Mouse (Mus musculus) hindbrain, embryonic 10.5 days (tissue): ENCODE measurements at regions not wholly inside any gene's neighbourhood (a gene's known extent, or its start where the extent isn't known, plus 50 kb on each side); places are given as distances from the start of the nearest gene placed in this dataset.

Experiments used
- DNase-seq: peaks from one replicate; pipeline ENCODE4 v3.0.0-alpha.2; 2017; ENCODE audit warnings: low spot score
- H3K27ac ChIP-seq: fragments of 300-500 bp; sonication (generic); 2 replicates; pipeline ENCODE4 v1.5.1; 2016; ENCODE audit warnings: mild to moderate bottlenecking, moderate library complexity
- H3K27me3 ChIP-seq: fragments of 300-500 bp; sonication (generic); 2 replicates; pipeline ENCODE4 v1.6.1; 2016; ENCODE audit warnings: mild to moderate bottlenecking; ENCODE audit not compliant: poor library complexity, insufficient read depth, severe bottlenecking
- H3K36me3 ChIP-seq: fragments of 300-500 bp; sonication (generic); 2 replicates; pipeline ENCODE4 v1.6.1; 2016; ENCODE audit warnings: mild to moderate bottlenecking, moderate library complexity
- H3K4me1 ChIP-seq: fragments of 300-500 bp; sonication (generic); replicated peaks from 2 replicates; pipeline ENCODE4 v1.6.1; 2016; ENCODE audit warnings: mild to moderate bottlenecking
- H3K4me3 ChIP-seq: fragments of 300-500 bp; sonication (generic); 2 replicates; pipeline ENCODE4 v1.5.1; 2016; ENCODE audit warnings: mild to moderate bottlenecking, moderate library complexity
- H3K9me3 ChIP-seq: fragments of 300-500 bp; sonication (generic); 2 replicates; pipeline ENCODE4 v1.6.1; 2016; ENCODE audit warnings: mild to moderate bottlenecking, moderate library complexity
- WGBS: fragments of 180-500 bp; shearing (Covaris S2); methylation state at CpG from one replicate; pipeline ENCODE4 v1.1.7; 2016; 5-methylcytosine and 5-hydroxymethylcytosine counted together

DNA sequence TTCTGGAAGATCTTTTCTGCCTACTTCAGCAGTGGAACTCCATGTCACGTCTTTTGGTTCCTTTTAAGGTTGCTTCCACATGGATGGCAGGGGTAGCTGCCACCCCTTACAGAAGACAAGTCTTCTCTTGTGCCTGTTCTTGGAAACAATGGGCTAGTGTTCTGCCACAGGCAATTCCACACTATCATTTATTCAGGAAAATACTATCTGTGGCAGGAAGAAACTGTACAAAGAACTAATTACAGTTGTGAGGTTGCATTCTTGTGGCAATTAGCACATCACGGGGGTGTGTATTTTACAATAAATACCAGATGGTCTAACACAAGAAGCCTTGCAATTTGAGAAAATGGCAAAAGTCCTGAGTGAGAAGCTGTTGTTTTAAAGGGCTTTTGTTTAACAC is 489.8 kb downstream of the Ccdc50 start:
- Histone ChIP-seq H3K36me3 (no peaks in the 10 kb centered on the region), H3K27ac (no peak overlapping the region), H3K4me1 (peaks cover 13% of the 10 kb centered on the region; the same call in 1 of the 2 replicates), H3K9me3 (no peaks in the 10 kb centered on the region), H3K27me3 (no peaks in the 10 kb centered on the region), H3K4me3 (no peak overlapping the region)
- 54% methylated on average over 2 of the region's 2 CpGs for WGBS
- no peak for DNase-seq

DNA sequence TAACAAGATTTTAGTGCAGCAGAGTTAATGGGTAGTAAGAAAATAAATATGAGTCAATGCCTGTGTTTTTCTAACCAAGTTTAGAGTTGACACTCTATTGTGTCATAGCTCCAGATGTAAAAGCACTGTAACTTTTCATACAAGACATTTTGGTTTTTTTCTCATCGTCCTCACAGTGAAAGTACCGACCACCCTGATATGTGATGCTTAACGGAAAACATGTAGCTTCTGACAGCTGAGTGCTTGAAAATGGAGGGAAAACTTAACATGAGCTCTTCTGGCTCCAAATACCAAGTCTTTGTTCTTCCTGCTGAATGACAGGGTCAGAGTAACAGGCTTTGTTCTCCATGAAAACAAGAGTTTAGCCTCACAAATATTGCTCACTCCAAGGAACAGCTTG is 490.3 kb downstream of the Ccdc50 start:
- 0 out of 2 replicates have a peak, but pooled peaks cover 13% of the 10 kb centered on the region for H3K4me1 ChIP-seq
- peak overlapping the region; percentile 66; the same call in 1 of the 2 replicates for H3K27ac ChIP-seq
- H3K9me3 ChIP-seq: no peaks in the 10 kb centered on the region
- no peaks in the 10 kb centered on the region for H3K27me3 ChIP-seq
- no peak overlapping the region for H3K4me3 ChIP-seq
- WGBS: 47% methylated on average over 3 of the region's 3 CpGs
- no peak for DNase-seq
- no peaks in the 10 kb centered on the region for H3K36me3 ChIP-seq

DNA sequence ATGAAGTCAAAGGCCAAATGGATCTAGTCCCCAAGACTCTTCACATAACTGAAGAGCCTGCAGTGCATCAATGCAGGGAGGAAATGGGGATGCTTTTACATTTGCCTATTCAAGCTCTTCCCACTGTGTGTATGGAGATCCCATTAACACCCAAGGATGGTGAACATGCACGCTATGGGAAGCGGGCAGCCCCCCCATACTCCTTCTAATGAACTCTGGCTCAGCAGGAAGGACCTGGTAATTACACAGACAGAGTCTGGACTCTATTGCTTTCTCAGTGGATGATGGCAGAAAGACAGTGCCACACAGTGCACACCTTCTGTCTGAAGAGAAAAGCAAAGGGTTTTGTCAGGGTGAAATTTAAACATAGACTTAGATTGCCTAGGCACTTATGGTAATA is 495.7 kb downstream of the Ccdc50 start:
- Histone ChIP-seq H3K36me3 (no peaks in the 10 kb centered on the region), H3K27ac (no peak overlapping the region), H3K4me3 (no peak overlapping the region), H3K9me3 (no peaks in the 10 kb centered on the region), H3K27me3 (no peaks in the 10 kb centered on the region), H3K4me1 (0 out of 2 replicates have a peak, but pooled peaks cover 4% of the 10 kb centered on the region)
- 32% methylated on average over 2 of the region's 2 CpGs for WGBS
- no peak for DNase-seq

DNA sequence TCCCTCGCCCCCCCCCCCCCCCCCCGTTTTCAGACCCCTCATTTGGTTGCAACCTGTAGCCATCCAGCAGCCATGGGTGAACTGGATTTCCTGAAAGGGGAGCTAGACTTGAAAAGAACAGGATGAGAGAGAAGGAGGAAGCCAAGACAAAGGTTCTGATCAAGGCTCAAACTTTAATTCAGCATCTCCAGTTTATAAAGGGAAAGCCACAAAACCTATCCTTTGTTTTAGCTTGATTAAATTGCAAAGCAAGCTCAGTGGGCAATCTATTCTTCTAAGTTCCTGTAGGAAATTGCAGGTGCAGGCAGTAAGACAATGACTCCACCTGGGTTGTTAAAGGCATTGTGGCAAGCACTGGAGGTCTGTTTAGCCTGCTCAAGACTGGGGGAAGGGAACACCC is 517.4 kb downstream of the Ccdc50 start:
- no peaks in the 10 kb centered on the region for H3K9me3 ChIP-seq
- no peaks in the 10 kb centered on the region for H3K27me3 ChIP-seq
- no peaks in the 10 kb centered on the region for H3K4me1 ChIP-seq
- H3K4me3 ChIP-seq: no peak overlapping the region
- WGBS: 10% methylated on average over 2 of the region's 2 CpGs
- no peaks in the 10 kb centered on the region for H3K36me3 ChIP-seq
- DNase-seq: no peak
- H3K27ac ChIP-seq: no peak overlapping the region

DNA sequence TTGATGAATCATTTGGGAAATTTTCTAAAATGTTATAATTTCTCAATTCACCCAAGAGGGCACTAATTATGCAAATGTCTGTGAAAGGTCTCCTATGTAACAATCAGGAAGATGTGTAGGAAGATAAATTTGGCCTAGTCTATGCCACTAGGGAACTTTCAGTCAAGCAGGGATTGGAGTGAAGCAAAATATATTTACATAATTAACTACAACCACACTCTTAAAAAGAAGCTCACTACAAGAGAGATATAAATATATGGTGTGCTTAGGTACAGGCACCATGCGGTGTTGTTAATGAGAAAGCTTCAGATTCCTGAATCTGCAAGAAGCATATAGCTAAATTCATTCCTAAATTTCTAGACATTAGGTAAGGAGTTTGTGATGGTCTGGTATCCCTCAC is 526.8 kb downstream of the Ccdc50 start:
- DNase-seq: no peak
- H3K4me1 ChIP-seq: no peaks in the 10 kb centered on the region
- H3K9me3 ChIP-seq: no peaks in the 10 kb centered on the region
- no peaks in the 10 kb centered on the region for H3K27me3 ChIP-seq
- no peak overlapping the region for H3K27ac ChIP-seq
- WGBS: 98% methylated on average over 1 of the region's 1 CpGs
- H3K4me3 ChIP-seq: no peak overlapping the region
- H3K36me3 ChIP-seq: no peaks in the 10 kb centered on the region

GRCm38 (mm10) chr16:27925528-27926360 is 537.1 kb downstream of the Ccdc50 start:
- no peaks in the 10 kb centered on the region for H3K27me3 ChIP-seq
- no peak overlapping the region for H3K27ac ChIP-seq
- no peaks in the 10 kb centered on the region for H3K4me1 ChIP-seq
- no peak for DNase-seq
- 77% methylated on average over 7 of the region's 7 CpGs for WGBS
- no peaks in the 10 kb centered on the region for H3K36me3 ChIP-seq
- H3K9me3 ChIP-seq: no peaks in the 10 kb centered on the region
- no peak overlapping the region for H3K4me3 ChIP-seq

GRCm38 (mm10) chr16:27926361-27926651 is 537.6 kb downstream of the Ccdc50 start:
- Histone ChIP-seq H3K27ac (no peak overlapping the region), H3K27me3 (no peaks in the 10 kb centered on the region), H3K9me3 (no peaks in the 10 kb centered on the region), H3K36me3 (no peaks in the 10 kb centered on the region), H3K4me3 (no peak overlapping the region), H3K4me1 (no peaks in the 10 kb centered on the region)
- DNase-seq: no peak
- 67% methylated on average over 1 of the region's 1 CpGs for WGBS

DNA sequence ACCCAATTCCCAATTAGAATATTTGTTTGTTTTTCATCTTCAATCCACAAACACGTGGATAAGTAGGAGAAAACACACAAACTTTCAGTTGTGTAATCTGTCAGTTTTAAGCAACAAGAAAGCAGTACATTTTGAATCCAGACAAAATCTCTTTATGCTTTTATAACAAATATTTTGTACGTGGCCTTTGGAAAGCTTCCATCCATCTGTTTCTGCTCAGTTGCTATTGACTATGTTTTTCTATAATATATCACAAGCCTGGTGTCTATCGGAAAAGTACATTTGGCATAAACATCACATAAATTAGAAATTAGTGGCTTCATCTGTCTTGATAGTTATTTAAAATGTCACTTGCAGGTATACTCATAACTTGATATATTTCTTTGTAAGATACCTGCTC is 560.6 kb downstream of the Ccdc50 start:
- Histone ChIP-seq H3K4me3 (no peak overlapping the region), H3K27ac (no peak overlapping the region), H3K4me1 (no peaks in the 10 kb centered on the region), H3K9me3 (no peaks in the 10 kb centered on the region), H3K36me3 (no peaks in the 10 kb centered on the region), H3K27me3 (no peaks in the 10 kb centered on the region)
- DNase-seq: no peak
- WGBS: 85% methylated on average over 3 of the region's 3 CpGs

GRCm38 (mm10) chr16:27949811-27950210 is 561.1 kb downstream of the Ccdc50 start:
- 31% methylated on average over 3 of the region's 3 CpGs for WGBS
- Histone ChIP-seq H3K27ac (no peak overlapping the region), H3K36me3 (no peaks in the 10 kb centered on the region), H3K27me3 (no peaks in the 10 kb centered on the region), H3K4me3 (no peak overlapping the region), H3K9me3 (no peaks in the 10 kb centered on the region), H3K4me1 (no peaks in the 10 kb centered on the region)
- no peak for DNase-seq

GRCm38 (mm10) chr16:27962811-27963210 is 574.1 kb downstream of the Ccdc50 start:
- Histone ChIP-seq H3K4me3 (no peak overlapping the region), H3K9me3 (no peaks in the 10 kb centered on the region), H3K27me3 (no peaks in the 10 kb centered on the region), H3K27ac (no peak overlapping the region), H3K36me3 (no peaks in the 10 kb centered on the region), H3K4me1 (no peaks in the 10 kb centered on the region)
- 92% methylated on average over 2 of the region's 2 CpGs for WGBS
- DNase-seq: no peak

DNA sequence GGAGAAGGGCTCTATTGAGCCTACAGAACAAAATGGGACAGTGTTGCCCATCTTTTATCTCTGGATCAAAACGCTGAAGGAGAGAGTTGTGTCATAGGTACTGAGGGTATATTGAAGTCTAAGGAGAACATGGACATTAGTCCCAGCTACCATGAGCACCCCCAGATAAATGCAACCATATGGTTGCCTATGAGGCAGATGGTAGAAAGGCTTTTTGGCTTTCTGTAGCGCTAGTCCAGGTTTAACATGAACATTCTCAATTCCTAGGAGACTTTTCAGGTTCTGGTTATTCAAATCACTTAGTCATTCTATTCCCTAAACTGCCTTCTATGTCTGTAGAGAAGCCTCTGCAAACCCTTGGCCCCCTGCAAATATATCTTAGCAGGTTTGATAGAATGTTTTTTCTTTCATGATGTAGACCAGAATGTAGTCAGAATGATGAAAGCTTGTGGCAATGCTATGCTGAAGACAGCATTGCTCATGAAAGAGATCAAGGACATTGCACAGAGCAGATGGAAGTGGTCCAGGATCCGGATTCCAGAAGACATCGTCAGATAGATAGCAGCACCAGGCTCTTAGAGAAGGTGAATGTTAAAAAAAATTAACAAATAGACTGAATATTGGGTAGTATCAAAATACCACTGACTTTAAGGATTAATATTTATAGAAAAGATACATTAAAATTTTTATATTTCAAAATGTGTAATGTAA is 590.2 kb downstream of the Ccdc50 start:
- 89% methylated on average over 4 of the region's 4 CpGs for WGBS
- H3K9me3 ChIP-seq: no peaks in the 10 kb centered on the region

DNA sequence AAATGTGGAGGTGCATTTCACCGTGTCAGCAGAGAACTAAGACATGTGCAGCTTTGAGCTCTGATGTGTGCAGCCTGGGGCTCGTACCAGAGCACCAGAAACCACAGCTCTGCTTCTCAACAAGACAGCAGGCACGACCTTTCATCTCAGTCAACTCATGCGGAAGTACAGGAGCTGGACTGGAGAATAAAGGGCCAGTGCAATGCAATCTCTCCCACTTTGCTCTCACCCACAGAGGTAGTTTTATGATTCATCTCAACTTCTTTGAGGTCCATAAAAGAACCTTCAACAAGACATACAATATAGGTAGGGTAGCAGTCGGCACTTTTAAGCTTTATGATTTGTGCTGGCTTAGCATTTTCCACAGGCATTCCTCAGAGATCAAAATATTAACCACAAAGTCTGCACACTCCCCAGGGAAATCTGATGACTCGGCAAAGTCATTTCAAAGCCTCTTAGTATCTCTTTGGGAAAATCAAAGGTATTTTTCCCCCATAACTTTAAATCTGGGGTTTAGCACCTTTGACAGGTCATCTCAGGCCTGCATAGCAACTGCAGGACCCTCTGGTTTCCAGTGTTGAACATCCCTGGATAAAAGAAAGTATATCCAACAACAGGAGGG is 626.7 kb downstream of the Ccdc50 start:
- H3K27ac ChIP-seq: no peak overlapping the region
- 56% methylated on average over 6 of the region's 6 CpGs for WGBS
- H3K4me3 ChIP-seq: no peak overlapping the region
- no peaks in the 10 kb centered on the region for H3K27me3 ChIP-seq
- DNase-seq: no peak
- no peaks in the 10 kb centered on the region for H3K9me3 ChIP-seq
- no peaks in the 10 kb centered on the region for H3K36me3 ChIP-seq
- no peaks in the 10 kb centered on the region for H3K4me1 ChIP-seq

More for the DNA sequence above, 590.2 kb downstream of the Ccdc50 start:
- no peak overlapping the region for H3K4me3 ChIP-seq
- H3K4me1 ChIP-seq: no peaks in the 10 kb centered on the region
- H3K27me3 ChIP-seq: no peaks in the 10 kb centered on the region
- no peak overlapping the region for H3K27ac ChIP-seq
- DNase-seq: no peak
- no peaks in the 10 kb centered on the region for H3K36me3 ChIP-seq

DNA sequence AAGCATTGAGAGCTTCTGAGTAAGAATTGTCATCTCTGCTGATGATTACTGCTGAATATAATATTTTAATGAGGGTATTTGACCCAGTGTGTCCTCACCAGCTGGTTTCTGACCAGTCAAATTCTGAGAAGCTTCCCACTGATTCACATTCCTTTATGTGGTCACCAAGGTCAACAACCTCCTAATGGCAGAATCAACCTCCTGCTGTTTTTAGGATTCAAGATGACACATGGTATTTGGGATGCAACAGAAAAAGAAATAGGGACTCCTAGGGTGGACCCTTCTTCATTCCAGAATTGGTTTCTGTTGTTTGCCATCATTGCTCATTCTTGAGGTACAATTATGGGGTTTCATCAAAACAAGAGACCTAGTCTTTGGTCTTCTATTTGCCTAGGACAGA is 629.6 kb downstream of the Ccdc50 start:
- DNase-seq: no peak
- no peaks in the 10 kb centered on the region for H3K9me3 ChIP-seq
- H3K4me3 ChIP-seq: no peak overlapping the region
- no peaks in the 10 kb centered on the region for H3K36me3 ChIP-seq
- no peak overlapping the region for H3K27ac ChIP-seq
- no peaks in the 10 kb centered on the region for H3K4me1 ChIP-seq
- no peaks in the 10 kb centered on the region for H3K27me3 ChIP-seq
